Mouse (Mus musculus) heart, embryonic 10.5 days (tissue): Measurements from ENCODE around the gene Cdk5rap1. TPM values are rescaled to one million over a fixed set of nuclear protein-coding genes. Genes with fewer than 3 reads are reported as not detected.

Source experiments
- polyA plus RNA-seq: library from polyadenylated mRNA; unstranded; fragments of >200 nt; fragmentation: Nextera tagmentation; extraction: Ambion mirVana; gene quantifications from 2 replicates; pipeline ENCODE4 v1.2.1, GENCODE M21; 2016

Cdk5rap1 gene
- polyA plus RNA-seq, 1 experiment from 2014 or later = 15.7 TPM

Other genes starting within 250 kb of the Cdk5rap1 start
- not detected in 2 replicates for gene Bpifa3, start 242.7 kb downstream of the Cdk5rap1 start, polyA plus RNA-seq
- gene Bpifa1, start 230.1 kb downstream of the Cdk5rap1 start, polyA plus RNA-seq = not detected in 2 replicates
- gene Bpifa5, start 210.4 kb downstream of the Cdk5rap1 start, polyA plus RNA-seq = not detected in 2 replicates
- 0.39 TPM in 1 of 2 replicates, not detected in the other for gene Bpifb1, start 182.2 kb downstream of the Cdk5rap1 start, polyA plus RNA-seq
- gene Bpifb5, start 149.3 kb downstream of the Cdk5rap1 start, polyA plus RNA-seq = 0.48 and 0.51 TPM in 2 replicates
- 0.07 TPM in 1 of 2 replicates, not detected in the other for gene Bpifb9a, start 115.2 kb downstream of the Cdk5rap1 start, polyA plus RNA-seq
- gene Bpifb9b, start 65.8 kb downstream of the Cdk5rap1 start, polyA plus RNA-seq = not detected in 2 replicates
- 28.1 and 42.0 TPM in 2 replicates for gene Snta1, start 35.1 kb upstream of the Cdk5rap1 start, polyA plus RNA-seq
- 37.3 and 44.6 TPM in 2 replicates for gene Cbfa2t2, start 63.5 kb upstream of the Cdk5rap1 start, polyA plus RNA-seq
- 1.2 and 1.5 TPM in 2 replicates for gene 1700003F12Rik, start 174.1 kb upstream of the Cdk5rap1 start, polyA plus RNA-seq
- 0.31 and 0.43 TPM in 2 replicates for gene Actl10, start 178.8 kb upstream of the Cdk5rap1 start, polyA plus RNA-seq
- 0.94 and 1.6 TPM in 2 replicates for gene Necab3, start 185.9 kb upstream of the Cdk5rap1 start, polyA plus RNA-seq
- gene E2f1, start 196.9 kb upstream of the Cdk5rap1 start, polyA plus RNA-seq = 18.0 and 18.6 TPM in 2 replicates
- 19.9 and 21.5 TPM in 2 replicates for gene Pxmp4, start 230.7 kb upstream of the Cdk5rap1 start, polyA plus RNA-seq
- 0.87 and 0.95 TPM in 2 replicates for gene Zfp341, start 240.3 kb upstream of the Cdk5rap1 start, polyA plus RNA-seq
- gene 4930519P11Rik, start 240.4 kb upstream of the Cdk5rap1 start, polyA plus RNA-seq = 0.32 and 0.69 TPM in 2 replicates